Mouse (Mus musculus) CD4-positive naive resting alpha-beta T cell, adult 76 days (primary cell): Measurements from ENCODE around the gene Apobec4. TPM values are rescaled to one million over a fixed set of nuclear protein-coding genes. Genes with fewer than 3 reads are reported as not detected.

Experiments used
- total RNA-seq: library from RNA; stranded (reverse); gene quantifications from one replicate; pipeline ENCODE4 v1.2.4, GENCODE M21; 2023

The Apobec4 gene
- not detected for total RNA-seq

GRCm38 (mm10) chr1:152750312-152750965 is at the start of gene Apobec4:
Gene Apobec4, plus strand, starts transcription at chr1:152750551.

GRCm38 (mm10) chr1:152766032-152766772 is 15.9 kb downstream of the Apobec4 start, which contains the start of the genes Rgl1 and Arpc5:
Gene Rgl1, minus strand, starts transcription at chr1:152766351.
Gene Arpc5, plus strand, starts transcription at chr1:152766542.

DNA sequence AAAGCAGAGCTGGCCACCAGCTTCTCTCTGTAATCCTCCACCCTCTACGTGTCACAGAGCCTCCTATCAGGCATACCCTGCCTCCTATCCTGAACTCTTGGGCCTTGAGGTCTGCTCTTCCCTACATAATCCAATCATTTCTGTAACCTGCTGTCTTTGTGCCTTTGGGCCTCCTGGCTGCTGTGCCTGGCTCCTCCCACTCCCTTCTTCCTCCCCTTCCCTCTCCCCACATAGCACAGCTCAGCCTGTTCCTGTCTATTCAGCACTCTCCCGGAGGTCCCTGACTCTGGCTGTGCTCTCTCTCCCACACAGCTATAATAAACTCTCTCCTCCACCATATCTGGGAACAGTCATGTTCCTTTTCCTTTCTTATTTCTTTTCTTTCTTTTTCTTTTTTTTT is 49.5 kb downstream of the Apobec4 start, which contains the start of gene Ncf2:
Gene Ncf2 (plus strand): TSS at position 298 of the 400 bp plus-strand sequence.

Other genes starting within 250 kb of the Apobec4 start
- gene Rgl1, start 15.8 kb downstream of the Apobec4 start, total RNA-seq = 6.5 TPM
- 233 TPM for gene Arpc5, start 16.0 kb downstream of the Apobec4 start, total RNA-seq
- 31.2 TPM for gene Ncf2, start 49.6 kb downstream of the Apobec4 start, total RNA-seq
- 131 TPM for gene Smg7, start 152.1 kb downstream of the Apobec4 start, total RNA-seq
- 3.1 TPM for gene Nmnat2, start 204.4 kb downstream of the Apobec4 start, total RNA-seq